Comparison of ENCODE assay signal across 25 mouse cellular contexts in the genomic region with DNA sequence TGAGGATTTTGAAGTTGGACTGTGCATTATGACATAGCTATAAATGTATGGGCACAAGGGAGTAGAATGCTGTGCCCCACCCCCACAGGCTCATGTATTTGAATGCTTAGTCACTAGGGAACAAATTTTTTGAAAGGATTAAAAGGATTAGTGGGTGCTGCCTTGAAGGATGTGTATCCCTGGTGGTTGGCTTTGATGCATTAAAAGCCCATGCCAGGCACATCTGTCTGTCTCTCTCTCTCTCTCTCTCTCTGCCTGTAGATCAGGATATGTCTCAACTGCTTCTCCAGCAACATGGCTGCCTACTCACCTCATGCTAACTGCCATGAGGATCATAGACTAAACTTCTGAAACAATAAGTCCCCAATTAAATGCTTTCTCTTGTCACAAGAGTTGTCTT.
"Had no signal": no experiment of that assay in that cellular context is flagged by ENCODE, and none has a peak within 500 bp of the region (broad histone marks: within the 10 kb centered on the region; RNA-seq: fewer than 3 reads in every experiment).

No protein-coding gene starts in this region.

- H3K27ac ChIP-seq: heart, adult 2 months; heart, embryonic 13.5 days; heart, embryonic 15.5 days; hindbrain, embryonic 13.5 days; hindbrain, embryonic 15.5 days; hindbrain, postnatal 0 days; layer of hippocampus, adult 2 months; left cerebral cortex, adult 2 months; limb, embryonic 10.5 days; limb, embryonic 12.5 days; liver, embryonic 13.5 days; liver, embryonic 15.5 days had no signal

- H3K4me1 ChIP-seq: heart, embryonic 13.5 days; heart, embryonic 15.5 days; hindbrain, embryonic 13.5 days; limb, embryonic 10.5 days; limb, embryonic 12.5 days; liver, embryonic 15.5 days had no signal

- H3K4me3 ChIP-seq: heart, adult 2 months; heart, embryonic 13.5 days; heart, embryonic 15.5 days; hindbrain, embryonic 13.5 days; hindbrain, embryonic 15.5 days; layer of hippocampus, adult 2 months; left cerebral cortex, adult 2 months; limb, embryonic 10.5 days; limb, embryonic 12.5 days; liver, embryonic 13.5 days; liver, embryonic 15.5 days had no signal

- ATAC-seq: hindbrain, postnatal 0 days; intestine, embryonic 16.5 days had no signal

- DNase-seq: gastrocnemius, postnatal 25 days; heart, adult 11 months; heart, adult 2 months; heart, postnatal 14 days; heart, postnatal 36 days; kidney, adult 11 months; kidney, adult 8-10 months; kidney, postnatal 10 days; kidney, postnatal 25 days; kidney, postnatal 4 days; liver; liver, embryonic 13.5 days had no signal

- H3K27me3 ChIP-seq: heart, embryonic 13.5 days; heart, embryonic 15.5 days; hindbrain, embryonic 13.5 days; hindbrain, embryonic 15.5 days; limb, embryonic 12.5 days; liver, embryonic 13.5 days; liver, embryonic 15.5 days had no signal

- H3K9me3 ChIP-seq: heart, embryonic 13.5 days; heart, embryonic 15.5 days; hindbrain, embryonic 13.5 days; hindbrain, embryonic 15.5 days; limb, embryonic 10.5 days; limb, embryonic 12.5 days; liver, embryonic 13.5 days; liver, embryonic 15.5 days had no signal

- H3K4me2 ChIP-seq: heart, embryonic 11.5 days; heart, embryonic 13.5 days; heart, embryonic 15.5 days; hindbrain, embryonic 13.5 days; hindbrain, embryonic 15.5 days; limb, embryonic 12.5 days; liver, embryonic 11.5 days; liver, embryonic 13.5 days; liver, embryonic 15.5 days had no signal

- H3K9ac ChIP-seq: heart, embryonic 13.5 days; heart, embryonic 15.5 days; hindbrain, embryonic 13.5 days; hindbrain, embryonic 15.5 days; limb, embryonic 12.5 days; liver, embryonic 13.5 days; liver, embryonic 15.5 days had no signal
